Comparison of ENCODE assay signal across 25 mouse cellular contexts in genomic region chr5:150061086-150061485, GRCm38 (mm10). TPM values are rescaled to one million over a fixed set of nuclear protein-coding genes. Genes with fewer than 3 reads are reported as not detected.
DNase-seq lines count a peak whose midpoint lies in the region; ATAC-seq and TF ChIP-seq lines count a peak whose summit lies in the region.
"Had no signal": no experiment of that assay in that cellular context is flagged by ENCODE, and none has a peak within 500 bp of the region (broad histone marks: within the 10 kb centered on the region; RNA-seq: fewer than 3 reads in every experiment).

No protein-coding gene starts in this region.

- DNase-seq in heart, adult 11 months, result peak; percentile 64
- DNase-seq in heart, postnatal 25 days (ENCODE audit: low spot score), result no peak
- peak; percentile 61 for DNase-seq in heart, embryonic 10.5 days (ENCODE audit: low spot score)
- no peak for DNase-seq in heart, adult 9 months (ENCODE audit: low spot score in 2 of 2)
- DNase-seq in stomach, postnatal 0 days (ENCODE audit: low spot score), result peak; percentile 2
- no peak for DNase-seq in left cerebral cortex, postnatal 10 days (ENCODE audit: extremely low spot score in 1 of 2, low spot score in 2 of 2)
- DNase-seq: adrenal gland, adult 2 months; adrenal gland, adult 8-10 months; adrenal gland, postnatal 10 days; adrenal gland, postnatal 14 days; adrenal gland, postnatal 25 days; adrenal gland, postnatal 36 days; B cell, adult 2 months; cerebellum, adult 11 months; cerebellum, adult 11-12 months; cerebellum, adult 18-20 months had no signal

- no peak overlapping the region for H3K4me2 ChIP-seq in stomach, postnatal 0 days (replicated peaks; ENCODE audit: low read depth)

- no peak overlapping the region for H3K9ac ChIP-seq in stomach, postnatal 0 days (ENCODE audit: low read length)

- no peak for TF ChIP-seq EP300 in stomach, postnatal 0 days (optimal IDR thresholded peaks at IDR 0.05)

- intact Hi-C loops in heart, postnatal 25 days (cut with DNase I), result no loop called here
- intact Hi-C loops in left cerebral cortex, postnatal 10 days (cut with DNase I), result no loop called here

- peaks cover 5% of the 10 kb centered on the region; the same call in 1 of the 2 replicates for H3K9me3 ChIP-seq in heart, embryonic 10.5 days
- no peaks in the 10 kb centered on the region for H3K9me3 ChIP-seq in stomach, postnatal 0 days (ENCODE audit: control insufficient read depth, low read length)

- H3K36me3 ChIP-seq in heart, embryonic 10.5 days, result no peaks in the 10 kb centered on the region
- H3K36me3 ChIP-seq in stomach, postnatal 0 days (ENCODE audit: control insufficient read depth, insufficient read depth, low read length), result no peaks in the 10 kb centered on the region
- H3K36me3 ChIP-seq: G1E had no signal

- H3K27me3 ChIP-seq in heart, embryonic 10.5 days (ENCODE audit: insufficient read depth, poor library complexity, severe bottlenecking), result no peaks in the 10 kb centered on the region
- no peaks in the 10 kb centered on the region for H3K27me3 ChIP-seq in stomach, postnatal 0 days (ENCODE audit: control insufficient read depth, insufficient read depth, low read length)
- H3K27me3 ChIP-seq: CH12.LX had no signal

- no peaks in the 10 kb centered on the region for H3K4me1 ChIP-seq in heart, embryonic 10.5 days
- H3K4me1 ChIP-seq in stomach, postnatal 0 days (replicated peaks; ENCODE audit: control insufficient read depth, insufficient read depth), result no peaks in the 10 kb centered on the region

- H3K27ac ChIP-seq in heart, embryonic 10.5 days, result no peak overlapping the region
- no peak overlapping the region for H3K27ac ChIP-seq in stomach, postnatal 0 days (replicated peaks)

- 75% methylated on average over 9 of the region's 9 CpGs for WGBS in heart, embryonic 10.5 days
- WGBS in stomach, postnatal 0 days, result 85% methylated on average over 9 of the region's 9 CpGs

- no peak overlapping the region for H3K4me3 ChIP-seq in heart, embryonic 10.5 days
- H3K4me3 ChIP-seq in stomach, postnatal 0 days (ENCODE audit: low read depth, low read length), result no peak overlapping the region

- ATAC-seq in stomach, postnatal 0 days (ENCODE audit: low FRiP score, low TSS enrichment), result no peak
- ATAC-seq: activated CD4-positive, CD25-positive, alpha-beta regulatory T cell, adult 4 months; CD4-positive, CD25-positive, alpha-beta regulatory T cell, adult 4 months; Patski had no signal

- TF ChIP-seq CTCF in stomach, postnatal 0 days (IDR thresholded peaks at IDR 0.05; ENCODE audit: low read depth), result no peak

RNA-seq across cellular contexts. Expression of gene Rxfp2, which starts 42.6 kb away (rescaled TPM):
- not detected for total RNA-seq in heart, postnatal 25 days (2021)
- 0.36 and 0.59 TPM in 2 replicates for polyA plus RNA-seq in heart, embryonic 10.5 days (2016; fragmentation: Nextera tagmentation; extraction: Ambion mirVana)
- polyA plus RNA-seq in stomach, postnatal 0 days (2015; fragmentation: Nextera tagmentation; extraction: Ambion mirVana), result 0.06 and 0.15 TPM in 2 replicates
- 1 to 10 TPM; 2.4 to 3.0 TPM for total RNA-seq in left cerebral cortex, postnatal 10 days (2021)
- total RNA-seq: adrenal gland, adult 18-20 months; adrenal gland, adult 2 months; adrenal gland, adult 8-10 months; adrenal gland, postnatal 10 days; adrenal gland, postnatal 25 days; adrenal gland, postnatal 36 days; CH12.LX; ES-E14; MEL had no signal
- polyA plus RNA-seq: activated CD4-positive, CD25-positive, alpha-beta regulatory T cell, adult 4 months; C2C12; CD4-positive, CD25-positive, alpha-beta regulatory T cell, adult 4 months; G1E; Patski had no signal

RNA-seq across cellular contexts. Expression of gene Fry, which starts 57.4 kb away (rescaled TPM):
- 100 to 1,000 TPM; 120 to 150 TPM for total RNA-seq in heart, postnatal 25 days (2021)
- polyA plus RNA-seq in heart, embryonic 10.5 days (2016; fragmentation: Nextera tagmentation; extraction: Ambion mirVana), result 14.7 and 20.3 TPM in 2 replicates
- 6.4 and 6.5 TPM in 2 replicates for polyA plus RNA-seq in stomach, postnatal 0 days (2015; fragmentation: Nextera tagmentation; extraction: Ambion mirVana)
- total RNA-seq in left cerebral cortex, postnatal 10 days (2021), result 100 to 1,000 TPM; 201 to 205 TPM

Comparison
In these comparisons a context has a peak if more than half of its experiments do, and no peak if none do; other contexts are left out.
1. DNase-seq: peak in heart, adult 11 months (single experiment), heart, embryonic 10.5 days (single experiment) and stomach, postnatal 0 days (single experiment); none in heart, postnatal 25 days (single experiment), heart, adult 9 months (0 of 2) and left cerebral cortex, postnatal 10 days (0 of 2).